Mouse (Mus musculus) brain, adult 2 months (tissue): ENCODE measurements around the gene Cntnap2.
"Not testable (repeated sequence)": the region's sequence is repeated elsewhere in the genome, so short reads cannot be mapped to it uniquely, and the experiment has no call there.

Experiments
- DNase-seq: peaks from one replicate; pipeline ENCODE4 v3.0.0; 2011; ENCODE audit warnings: low read depth, low spot score

Gene Cntnap2

GRCm38 (mm10) chr6:46240349-46240748 lies 1181.2 kb downstream of the Cntnap2 start:
- no peak for DNase-seq

GRCm38 (mm10) chr6:46263171-46263570 lies 1204.0 kb downstream of the Cntnap2 start:
- DNase-seq, result peak; percentile 78

- DNase-seq, result no peak
These were observed 1287.8 kb downstream of the Cntnap2 start for GRCm38 (mm10) chr6:46346946-46347345.

GRCm38 (mm10) chr6:46361091-46361490 lies 1301.9 kb downstream of the Cntnap2 start:
- peak; percentile 8 for DNase-seq

- DNase-seq, result peak; percentile 66
These were observed 1303.0 kb downstream of the Cntnap2 start for GRCm38 (mm10) chr6:46362156-46362555.

GRCm38 (mm10) chr6:46398725-46399589 lies 1339.8 kb downstream of the Cntnap2 start:
- DNase-seq, result peak; percentile 93

GRCm38 (mm10) chr6:46414154-46414553 lies 1355.0 kb downstream of the Cntnap2 start:
- no peak for DNase-seq

- no peak for DNase-seq
These were observed 1355.4 kb downstream of the Cntnap2 start for GRCm38 (mm10) chr6:46414562-46414961.

GRCm38 (mm10) chr6:46419827-46420226 lies 1360.7 kb downstream of the Cntnap2 start:
- DNase-seq, result no peak

DNA sequence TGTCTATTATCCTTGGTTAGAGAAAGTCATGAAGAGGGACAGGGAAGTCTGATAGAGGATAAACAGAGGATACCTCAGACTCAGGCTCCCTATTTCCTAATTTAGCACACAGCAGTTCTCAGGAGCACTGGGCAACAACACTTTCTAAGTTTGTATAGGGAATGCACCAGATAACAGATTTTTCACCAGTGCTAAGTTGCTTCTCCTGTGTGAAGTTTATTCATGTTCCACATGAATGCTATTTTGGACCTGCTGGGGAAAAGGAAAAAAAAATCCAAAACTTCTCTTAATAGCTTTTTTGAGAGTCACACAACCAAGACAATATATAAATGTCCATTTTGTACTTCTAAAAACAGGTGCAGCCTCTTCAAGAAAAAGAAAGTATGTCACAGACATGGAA lies 1361.2 kb downstream of the Cntnap2 start:
- DNase-seq, result peak; percentile 32

DNA sequence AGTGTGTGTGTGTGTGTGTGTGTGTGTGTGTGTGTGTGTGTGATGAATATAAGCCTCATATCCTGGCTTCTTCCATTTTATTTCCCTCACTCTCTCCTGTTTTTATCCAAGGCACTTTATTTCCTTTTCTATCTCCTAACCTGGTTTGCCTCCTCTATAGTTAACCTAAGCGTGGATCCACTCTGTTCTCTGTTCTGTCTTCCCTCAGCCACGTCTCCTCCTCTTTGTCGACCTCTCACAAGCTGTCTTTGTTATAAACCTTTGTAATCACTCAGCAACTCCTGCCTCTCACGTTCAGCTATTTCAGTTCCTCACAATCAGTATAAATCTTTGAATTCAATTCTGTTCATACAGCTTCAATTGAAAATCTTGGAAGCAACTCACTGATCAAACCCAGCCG lies 1369.1 kb downstream of the Cntnap2 start:
- DNase-seq, result no peak

DNA sequence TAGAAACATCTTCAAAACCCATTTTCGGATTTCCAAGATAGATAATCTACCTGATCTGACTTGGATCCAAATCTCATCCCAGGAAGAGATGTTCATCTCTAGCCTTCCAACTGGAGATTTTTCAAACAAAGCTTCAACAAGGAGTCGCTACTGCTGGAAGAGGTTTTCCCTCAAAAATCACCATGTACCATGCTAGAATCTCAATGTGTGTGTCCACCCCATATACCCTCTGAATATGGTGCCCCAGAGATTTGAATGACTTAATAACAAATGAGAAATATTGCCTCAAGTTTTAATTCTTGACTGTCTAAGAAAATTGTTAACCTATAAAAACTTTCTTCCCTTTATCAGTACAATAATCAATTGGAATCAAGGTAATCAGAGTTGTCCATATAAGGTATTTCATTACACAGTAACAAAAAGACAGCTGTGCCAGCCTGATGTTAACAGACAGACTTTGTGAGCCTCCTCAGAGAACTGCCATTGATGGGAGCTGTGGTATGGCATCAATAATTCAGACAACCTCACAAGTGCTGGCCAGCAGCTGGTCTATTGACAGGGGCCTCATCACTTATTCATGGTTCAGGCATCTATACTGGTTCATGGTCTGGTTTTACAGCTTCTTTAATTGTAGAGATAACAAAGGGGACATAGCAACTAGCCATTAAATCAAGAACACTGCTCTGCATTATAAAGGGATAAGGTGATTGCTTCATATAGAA lies 1391.9 kb downstream of the Cntnap2 start:
- DNase-seq, result no peak

- peak; percentile 54 for DNase-seq
These were observed 1413.5 kb downstream of the Cntnap2 start for GRCm38 (mm10) chr6:46472683-46473082.

DNA sequence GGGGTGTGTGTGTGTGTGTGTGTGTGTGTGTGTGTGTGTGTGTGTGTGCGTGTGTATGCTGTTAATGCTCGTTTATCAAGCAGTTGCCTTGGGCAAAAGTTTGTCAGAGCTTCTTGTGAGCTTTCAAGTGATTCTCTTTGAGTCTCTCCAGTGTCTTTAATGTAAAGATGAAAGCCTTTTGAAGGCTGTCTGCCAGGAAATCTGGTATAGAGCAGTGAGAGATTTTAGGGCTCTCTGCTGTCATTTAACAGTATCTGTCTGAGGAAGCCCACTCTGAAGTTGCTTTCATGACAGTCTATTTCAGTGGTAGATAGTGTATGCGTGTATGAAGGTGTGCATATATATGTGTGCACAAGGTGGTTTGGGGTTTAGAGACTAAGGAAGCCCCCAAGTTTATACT lies 1425.2 kb downstream of the Cntnap2 start:
- no peak for DNase-seq

- DNase-seq, result no peak
These were observed 1443.6 kb downstream of the Cntnap2 start for GRCm38 (mm10) chr6:46502786-46503185.

- no peak for DNase-seq
These were observed 1453.7 kb downstream of the Cntnap2 start for GRCm38 (mm10) chr6:46512841-46513240.

DNA sequence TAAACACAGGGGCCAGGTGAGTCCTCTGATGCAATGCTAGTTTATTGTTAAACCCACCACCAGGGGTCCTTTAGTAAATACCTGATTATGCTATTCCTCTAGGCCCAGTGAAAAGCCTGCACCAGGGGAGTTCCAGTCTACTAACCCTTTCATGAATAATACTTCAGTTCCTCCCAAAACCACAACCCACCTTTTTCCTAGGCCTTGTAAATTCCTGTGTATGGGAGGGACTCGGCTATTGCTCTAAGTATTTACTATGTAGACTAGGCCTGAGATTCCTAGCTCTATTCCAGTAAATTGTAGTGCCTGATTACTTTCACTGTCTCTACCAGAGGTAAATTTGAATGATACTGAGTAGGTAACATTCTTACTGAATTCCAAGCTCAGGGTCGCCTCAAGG lies 1478.4 kb downstream of the Cntnap2 start:
- not testable (repeated sequence) for DNase-seq

- peak; percentile 13 for DNase-seq
These were observed 1504.3 kb downstream of the Cntnap2 start for GRCm38 (mm10) chr6:46563470-46563869.

GRCm38 (mm10) chr6:46575055-46575454 lies 1515.9 kb downstream of the Cntnap2 start:
- DNase-seq, result peak; percentile 43

DNA sequence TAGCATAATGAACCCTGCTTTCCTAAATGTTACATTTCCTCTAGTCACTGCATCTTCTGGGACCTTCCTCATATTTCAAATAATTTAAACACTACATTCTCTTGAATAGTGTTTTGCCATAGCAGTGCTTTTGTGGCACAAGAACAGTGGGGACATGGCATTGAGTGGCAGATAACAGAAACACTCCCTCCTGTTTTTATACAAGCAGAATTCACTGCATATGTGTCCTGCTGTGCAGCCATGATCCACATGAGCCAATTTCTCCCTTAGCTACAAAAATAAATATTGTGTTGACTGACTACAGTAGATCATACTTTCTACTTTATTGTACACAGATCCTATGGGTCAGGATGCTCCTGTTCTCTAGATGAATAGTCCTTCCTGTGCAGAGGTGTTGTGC lies 1553.2 kb downstream of the Cntnap2 start:
- peak; percentile 8 for DNase-seq

GRCm38 (mm10) chr6:46612872-46613271 lies 1553.7 kb downstream of the Cntnap2 start:
- peak; percentile 42 for DNase-seq

DNA sequence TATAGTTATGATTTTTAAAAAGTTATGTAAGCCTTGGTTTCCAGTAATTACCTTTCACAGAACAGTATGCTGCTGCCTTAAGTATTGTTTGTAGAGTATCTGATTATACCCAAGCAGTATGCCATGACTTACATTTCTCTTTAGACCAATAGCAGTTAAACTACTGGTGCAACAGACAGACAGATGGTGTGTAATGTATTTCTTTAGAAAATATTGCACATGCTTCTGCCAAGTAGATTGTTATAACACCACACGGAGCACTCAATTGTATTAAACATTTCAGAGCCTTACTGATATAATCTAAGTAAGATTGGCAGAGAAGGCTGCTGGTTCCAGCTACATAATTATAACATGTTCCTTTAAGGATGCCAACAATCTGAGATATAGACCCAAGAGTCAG lies 1609.9 kb downstream of the Cntnap2 start:
- DNase-seq, result no peak

DNA sequence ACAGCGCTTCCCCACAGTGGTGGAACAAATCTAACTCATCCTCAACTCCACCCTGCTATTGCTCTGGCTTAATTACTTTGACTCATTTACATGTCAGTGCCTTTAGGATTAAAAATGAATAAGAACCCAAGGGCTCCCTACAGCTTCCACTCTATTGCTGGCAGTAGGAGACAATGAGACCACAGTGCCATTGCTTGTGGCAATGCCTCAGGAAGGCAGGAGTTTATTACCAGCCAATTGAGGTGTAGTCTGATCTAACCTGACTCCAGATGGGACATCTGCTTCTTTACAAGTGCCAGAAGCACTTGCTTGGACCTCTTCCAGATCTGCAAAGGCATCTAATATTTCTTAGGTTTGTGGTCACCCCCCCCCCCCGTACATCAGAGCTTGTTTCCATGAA lies 1615.9 kb downstream of the Cntnap2 start:
- peak; percentile 45 for DNase-seq
